Mouse (Mus musculus) CD4-positive, CD25-positive, alpha-beta regulatory T cell, adult 4 months (primary cell): ENCODE measurements around the gene Aktip. TPM values are rescaled to one million over a fixed set of nuclear protein-coding genes. Genes with fewer than 3 reads are reported as not detected.

ENCODE experiments used
- ATAC-seq: one replicate; pipeline ENCODE4 v1.8.0; 2017
- polyA plus RNA-seq, 2 experiments: library from polyadenylated mRNA; unstranded; fragments of 100-300 nt; shearing (Covaris generic); gene quantifications; one replicate each; pipeline ENCODE4 v1.2.1; 2017

Aktip gene
- polyA plus RNA-seq = 10 to 100 TPM; 31.2 to 37.6 TPM

DNA sequence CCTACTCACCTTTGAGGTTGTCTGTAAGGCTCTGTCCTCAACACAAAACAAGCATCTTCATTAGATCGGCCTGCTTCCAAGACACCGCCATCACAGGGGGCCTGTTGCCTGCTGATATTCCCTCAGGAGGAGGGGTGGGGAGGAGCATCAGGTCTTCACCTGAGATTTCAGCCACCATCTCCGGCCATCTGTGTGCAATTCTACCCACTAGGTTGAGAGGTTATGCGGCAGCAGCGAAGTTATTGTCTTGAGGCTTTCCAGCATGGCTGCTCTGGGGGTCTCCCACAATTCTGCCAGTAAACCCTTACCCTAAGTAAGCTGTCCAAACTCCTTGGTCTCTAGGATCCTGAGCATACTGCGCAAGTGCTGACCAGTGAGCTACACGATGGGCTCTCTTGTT, at the start of gene Aktip:
Aktip (minus strand) TSS at position 101 of the 400 bp plus-strand sequence.
- ATAC-seq = no peak

DNA sequence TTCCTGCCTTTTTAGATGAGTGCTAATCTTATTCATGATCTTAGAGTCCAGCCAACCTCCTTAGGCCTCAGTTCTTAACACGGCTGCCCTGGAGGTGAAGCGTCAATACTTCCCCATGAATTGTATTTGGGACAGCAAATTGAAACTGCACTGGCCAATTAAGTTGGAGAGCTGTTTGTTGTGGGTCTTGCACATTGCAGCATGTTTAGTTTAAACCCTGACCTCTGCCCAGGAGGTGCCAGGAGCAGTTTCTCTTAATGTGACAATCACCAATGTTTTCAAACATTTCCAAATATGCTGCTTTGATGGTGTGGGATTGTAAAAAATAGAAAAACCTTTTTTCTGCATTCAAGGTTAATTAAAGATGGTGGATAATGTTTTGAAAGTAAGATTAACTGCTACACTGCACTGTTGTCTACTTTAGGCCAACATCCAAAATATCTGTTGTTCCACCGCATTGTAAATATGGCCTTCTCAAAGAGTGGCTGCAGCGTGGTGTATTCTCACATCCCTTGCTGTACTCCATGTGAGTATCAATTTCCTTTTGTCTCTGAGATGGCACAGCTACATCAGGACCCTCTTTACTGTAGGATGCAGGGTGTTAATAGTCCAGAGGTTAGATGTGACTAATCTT, 46.2 kb upstream of the Aktip start:
- no peak for ATAC-seq

DNA sequence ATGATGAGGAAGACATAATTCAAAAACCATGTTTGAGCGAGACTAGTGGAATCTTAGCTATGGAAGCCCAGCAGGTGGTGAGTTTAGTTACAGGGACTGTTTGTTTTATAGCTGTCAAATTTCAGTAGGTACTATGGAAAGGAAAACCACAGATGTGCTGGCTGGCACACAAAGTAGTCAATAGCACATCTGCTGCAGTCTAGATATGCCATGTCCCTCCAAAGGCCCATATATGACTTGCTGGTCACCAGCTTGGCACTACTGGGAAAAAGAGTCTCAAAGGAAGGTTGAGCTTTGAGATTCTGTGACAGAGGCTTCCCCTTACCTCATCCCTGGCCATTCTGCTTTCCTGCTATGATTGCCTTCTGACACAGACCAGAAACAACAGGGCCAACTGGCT, 42.9 kb upstream of the Aktip start:
- ATAC-seq = no peak

DNA sequence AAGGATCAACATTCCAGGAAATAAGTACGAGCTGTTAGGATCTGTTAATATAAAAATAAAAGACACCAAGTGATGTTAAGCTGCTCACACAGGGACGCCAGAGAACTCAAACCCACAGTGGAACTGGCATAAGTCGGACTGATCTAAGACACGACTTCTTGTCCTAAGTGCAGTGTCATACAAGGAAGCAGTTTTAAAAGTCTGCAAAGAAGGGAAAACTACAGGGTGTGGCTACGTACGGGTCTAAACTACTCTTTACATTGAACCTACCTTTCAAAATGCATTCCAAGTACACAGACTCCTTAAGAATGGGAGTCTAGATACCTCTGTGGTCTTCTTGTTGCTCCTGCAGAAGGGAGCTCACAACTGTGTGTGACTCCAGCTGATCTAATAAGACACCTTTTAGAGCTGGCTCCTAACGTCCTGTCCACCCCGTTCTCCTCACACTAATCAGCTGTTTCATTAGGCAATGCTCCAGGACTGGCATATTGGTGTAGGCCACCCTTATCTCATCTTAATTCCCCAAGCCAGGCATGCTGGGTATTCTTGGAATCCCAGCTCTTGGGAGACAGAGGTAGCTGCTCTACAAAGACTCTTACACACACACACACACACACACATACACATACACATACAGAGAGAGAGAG, 42.2 kb upstream of the Aktip start:
- ATAC-seq = no peak

DNA sequence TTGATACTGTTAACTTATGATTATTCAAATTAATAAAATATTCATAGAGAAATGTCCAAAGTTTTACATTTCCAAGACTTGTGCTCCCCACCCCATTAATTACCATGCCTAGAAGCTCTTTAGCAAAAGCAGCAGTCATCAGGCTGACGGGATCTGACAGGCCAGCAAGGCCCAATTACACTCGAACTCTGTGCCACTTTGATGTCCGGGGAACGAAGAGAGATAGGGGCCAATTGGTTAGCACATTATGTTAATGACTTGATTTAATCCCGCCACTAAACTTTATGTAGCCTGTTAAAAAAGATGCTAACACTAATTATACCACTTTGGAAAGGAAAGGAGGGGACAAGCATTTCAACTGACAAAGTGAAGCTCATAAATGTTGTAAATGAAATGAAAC, 41.6 kb upstream of the Aktip start:
- ATAC-seq = no peak

DNA sequence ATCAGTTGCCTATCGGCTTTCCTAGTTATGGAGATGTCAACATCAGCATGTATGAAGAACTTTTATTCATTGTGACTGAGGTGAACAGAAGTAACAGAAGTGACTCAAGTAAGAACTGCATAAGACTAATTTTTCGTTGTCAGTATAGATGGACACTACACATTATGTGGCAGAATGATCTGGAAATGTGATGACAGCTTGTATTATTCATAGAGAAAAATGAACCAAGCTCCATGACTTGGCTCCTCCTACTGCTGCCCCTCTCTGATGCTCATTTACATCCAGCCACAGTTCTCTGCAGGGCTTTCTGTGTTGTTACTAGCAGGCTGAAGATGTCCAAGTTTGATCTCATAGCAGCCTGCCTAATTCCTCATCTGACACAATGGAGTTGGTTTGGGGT, 37.4 kb upstream of the Aktip start:
- ATAC-seq = no peak

DNA sequence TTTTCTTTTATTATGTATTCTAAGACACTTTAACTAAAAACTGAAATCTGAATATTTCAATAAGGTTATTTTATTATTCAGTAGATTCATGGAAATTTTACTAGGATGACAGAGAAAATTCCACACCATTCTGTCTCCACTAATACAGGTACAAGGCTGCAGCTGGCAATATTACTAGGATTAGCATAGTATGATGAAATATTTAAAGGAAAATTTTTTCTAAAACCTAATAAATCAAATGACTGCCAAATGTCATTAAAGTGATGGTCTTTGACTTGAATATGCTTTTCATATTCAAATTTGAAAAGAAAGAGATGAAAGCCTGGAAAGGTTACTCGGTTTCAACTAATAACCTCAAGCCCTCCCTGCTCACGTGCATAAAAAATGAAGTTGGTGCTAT, 34.3 kb upstream of the Aktip start:
- no peak for ATAC-seq

DNA sequence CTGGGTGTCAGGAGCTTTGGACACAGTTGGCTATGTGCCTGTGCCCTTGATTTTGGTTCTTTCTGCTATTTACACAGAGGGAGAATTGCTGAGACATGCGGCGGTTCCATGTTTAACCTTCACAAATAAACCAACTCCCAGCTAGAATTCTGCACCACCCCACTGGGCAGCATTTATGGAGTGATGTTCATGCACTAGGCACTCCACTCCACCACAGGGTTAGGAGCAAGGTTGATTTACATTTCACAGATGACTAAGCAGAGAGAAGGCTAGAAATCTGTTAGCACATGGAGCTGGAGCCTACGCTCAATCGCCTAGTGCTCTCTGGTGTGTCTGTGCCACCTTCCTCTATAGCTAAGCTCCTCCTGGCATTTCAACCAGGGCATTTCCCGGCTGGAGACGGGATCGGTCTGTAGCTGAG, 27.7 kb upstream of the Aktip start:
- ATAC-seq = no peak

DNA sequence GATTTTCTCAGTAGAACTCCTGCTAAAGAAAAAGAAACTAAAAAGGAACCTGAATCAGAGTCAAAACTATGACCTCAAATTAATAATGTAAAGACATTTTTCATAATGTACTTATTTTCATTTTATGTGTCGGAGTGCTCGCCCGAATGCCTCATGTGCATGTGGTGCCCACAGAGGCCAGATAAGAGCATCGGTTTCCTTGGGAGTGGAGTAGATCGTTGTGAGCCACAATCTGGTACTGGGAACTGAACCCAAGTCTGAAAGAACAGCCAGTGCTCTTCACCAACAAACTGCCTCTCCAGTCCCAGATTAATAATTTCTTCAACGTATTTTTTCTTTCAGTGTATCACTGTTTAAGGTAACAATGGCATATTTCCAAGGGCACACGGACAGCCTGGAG, 24.5 kb upstream of the Aktip start:
- no peak for ATAC-seq

DNA sequence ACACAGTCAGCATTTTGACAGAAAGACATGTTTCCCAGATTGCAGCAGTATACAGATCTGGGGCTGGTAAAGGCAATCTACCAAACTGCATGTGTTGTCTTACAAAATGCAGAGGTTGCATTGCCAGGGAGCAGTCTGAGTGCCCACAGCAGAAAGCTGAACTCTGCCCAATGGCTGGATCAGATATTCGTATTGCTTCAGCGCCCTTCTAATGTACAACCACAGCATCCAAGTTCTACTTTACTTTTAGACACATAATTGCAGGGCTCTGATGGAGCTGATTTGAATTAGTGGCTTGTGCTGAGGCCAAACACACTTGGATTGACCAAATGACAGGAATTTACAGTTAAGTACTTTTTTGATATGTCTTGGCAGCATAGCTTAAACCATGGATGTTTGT, 22.1 kb upstream of the Aktip start:
- no peak for ATAC-seq

DNA sequence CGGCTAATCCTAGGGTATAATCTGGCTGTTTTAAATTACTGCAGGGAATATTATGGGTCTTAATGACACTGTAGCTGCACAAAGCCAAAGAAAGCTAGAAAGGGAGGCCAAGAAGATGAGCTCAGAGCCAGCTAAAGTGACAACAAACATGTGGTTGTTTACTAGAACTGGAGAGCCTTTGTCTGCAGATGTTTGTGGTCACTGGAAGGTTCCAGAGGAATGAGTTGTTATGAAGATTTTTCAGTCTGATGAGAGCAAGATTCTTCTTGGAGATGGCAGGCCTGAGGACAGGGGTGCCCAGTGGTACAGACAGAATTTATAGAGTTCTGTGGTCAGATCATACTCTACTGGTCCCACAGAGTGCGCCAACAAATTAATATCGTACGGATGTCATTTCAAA, 18.5 kb upstream of the Aktip start:
- no peak for ATAC-seq

DNA sequence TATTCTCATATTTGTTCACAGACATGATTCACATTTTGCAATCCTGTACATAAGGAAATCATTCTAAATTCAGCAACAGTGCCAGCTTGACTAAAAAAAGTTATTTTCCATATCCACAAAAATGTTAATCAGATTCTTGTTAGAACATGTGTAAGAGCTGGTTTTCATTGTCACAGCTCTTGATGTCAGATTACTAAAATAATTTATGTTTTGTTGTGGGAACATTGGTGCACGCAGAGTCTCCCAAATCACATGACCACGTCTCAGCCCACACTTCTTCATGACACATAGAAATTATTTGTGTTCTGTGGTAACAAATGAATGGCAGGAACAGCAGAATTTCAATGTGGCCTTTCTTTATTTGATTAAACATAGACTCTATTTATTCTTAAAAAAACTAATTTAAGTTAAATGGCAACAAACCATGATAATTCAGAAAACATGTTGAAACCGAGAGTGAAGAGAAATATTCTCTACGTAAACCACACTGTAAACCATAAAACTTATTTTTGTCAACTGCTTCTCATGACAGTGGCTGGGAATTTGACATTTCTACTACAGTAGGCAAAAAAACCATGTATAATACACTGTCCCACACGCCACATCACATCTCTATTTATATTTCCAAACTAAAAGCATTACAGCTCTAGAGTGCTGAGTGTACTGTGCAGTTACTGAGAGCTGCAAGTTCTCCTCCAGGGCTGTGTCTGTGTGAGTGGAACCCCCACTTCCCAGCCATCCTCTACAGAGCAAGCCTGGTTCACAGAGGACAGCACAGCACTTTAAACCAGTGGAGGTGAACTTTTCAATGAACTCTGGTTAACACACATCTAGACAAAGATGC, 17.5 kb upstream of the Aktip start:
- ATAC-seq = no peak

DNA sequence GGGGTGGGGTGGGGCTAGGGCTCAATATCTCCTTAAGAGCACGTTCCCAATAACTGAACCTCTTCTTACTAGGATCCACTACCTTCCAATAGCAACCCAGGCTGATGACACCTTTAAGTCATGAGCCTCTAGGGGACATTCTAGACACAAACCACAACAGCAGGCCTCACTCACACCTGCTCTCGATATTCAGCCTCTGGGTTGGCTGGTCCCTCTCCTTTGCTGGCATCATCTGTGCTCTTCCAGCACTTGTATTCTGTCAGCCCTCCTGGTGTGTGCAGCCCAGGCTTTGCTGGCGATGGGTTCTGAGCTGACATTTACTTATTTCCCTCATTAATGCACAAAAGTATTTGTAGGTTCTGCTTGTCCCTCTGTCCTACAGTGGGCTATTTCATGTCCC, 14.5 kb upstream of the Aktip start:
- ATAC-seq = no peak

DNA sequence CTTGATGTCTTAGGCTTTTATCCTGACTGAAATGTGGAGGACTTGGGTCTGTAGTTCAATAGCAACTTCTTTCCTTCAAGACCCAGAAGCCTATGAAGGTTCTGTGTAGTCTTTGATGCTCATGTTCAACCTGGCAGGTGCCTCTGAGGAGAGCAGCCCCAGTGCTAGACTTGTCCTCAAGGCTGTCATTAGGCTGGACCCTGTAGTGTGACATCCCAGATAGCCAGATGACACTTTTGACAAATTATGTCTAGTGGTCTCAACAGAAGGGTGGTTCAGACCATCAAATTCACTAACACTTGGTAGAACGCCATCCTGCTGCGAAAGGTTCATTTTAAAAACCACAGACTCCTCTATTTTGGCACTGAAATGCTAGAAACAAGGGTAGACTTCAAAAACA, 13.2 kb upstream of the Aktip start:
- no peak for ATAC-seq

DNA sequence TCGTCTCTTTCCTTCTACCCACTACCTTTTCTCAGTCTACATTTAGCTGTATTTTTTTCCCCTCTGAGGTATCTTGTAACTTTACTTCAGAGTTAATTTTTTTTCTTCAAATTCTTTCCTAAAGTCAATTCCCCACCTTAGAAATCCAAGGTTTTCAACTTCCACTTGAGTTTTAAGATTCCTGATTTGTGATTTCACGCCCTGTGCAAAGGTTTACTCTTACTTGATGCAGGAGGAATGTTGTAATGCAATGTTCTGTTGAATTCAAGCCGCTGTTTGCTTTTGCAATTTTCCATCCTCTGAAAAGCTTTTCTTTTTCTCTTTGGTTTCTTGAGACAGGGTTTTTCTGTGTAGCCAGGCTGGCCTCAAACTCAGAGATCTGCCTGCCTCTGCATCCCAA, 9.9 kb upstream of the Aktip start:
- ATAC-seq = no peak

DNA sequence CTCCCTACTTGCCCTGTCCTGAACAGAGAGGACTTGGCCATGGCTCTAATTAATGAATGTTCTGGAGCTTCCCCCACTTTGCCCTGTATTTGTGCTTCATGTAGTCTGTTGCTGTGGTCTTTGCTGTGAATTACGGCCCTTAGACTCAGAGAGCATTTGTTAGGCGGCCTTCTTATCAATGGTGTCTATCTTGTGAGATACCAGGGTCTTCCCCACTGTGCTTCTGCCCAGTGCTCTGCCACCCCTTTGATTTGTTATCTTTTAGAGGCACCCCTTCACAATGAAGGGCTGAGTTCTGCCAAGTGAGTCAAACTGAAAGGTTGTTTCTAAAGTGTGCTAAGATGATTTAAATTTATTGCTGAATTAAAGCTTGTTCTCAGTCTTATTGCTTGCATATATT, 7.9 kb upstream of the Aktip start:
- no peak for ATAC-seq

DNA sequence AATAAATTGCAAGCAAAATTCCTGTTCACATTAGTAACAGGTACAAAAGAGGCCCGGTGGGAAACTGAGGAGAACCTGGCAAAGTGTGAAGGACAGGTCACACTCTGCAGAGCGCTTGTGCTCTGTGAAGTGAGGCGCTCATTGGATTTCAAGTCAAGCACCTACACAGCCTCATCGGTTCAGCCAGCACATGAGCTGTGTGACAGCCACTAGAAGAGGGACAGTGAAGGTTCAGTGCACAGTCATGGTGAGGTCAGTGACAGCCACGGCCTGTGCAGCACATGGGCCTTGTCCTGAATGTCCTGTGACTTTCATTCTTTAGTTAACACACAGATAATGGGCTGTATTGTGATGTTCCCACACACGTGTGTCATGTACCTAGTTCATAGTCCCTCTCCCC, 6.1 kb upstream of the Aktip start:
- no peak for ATAC-seq

DNA sequence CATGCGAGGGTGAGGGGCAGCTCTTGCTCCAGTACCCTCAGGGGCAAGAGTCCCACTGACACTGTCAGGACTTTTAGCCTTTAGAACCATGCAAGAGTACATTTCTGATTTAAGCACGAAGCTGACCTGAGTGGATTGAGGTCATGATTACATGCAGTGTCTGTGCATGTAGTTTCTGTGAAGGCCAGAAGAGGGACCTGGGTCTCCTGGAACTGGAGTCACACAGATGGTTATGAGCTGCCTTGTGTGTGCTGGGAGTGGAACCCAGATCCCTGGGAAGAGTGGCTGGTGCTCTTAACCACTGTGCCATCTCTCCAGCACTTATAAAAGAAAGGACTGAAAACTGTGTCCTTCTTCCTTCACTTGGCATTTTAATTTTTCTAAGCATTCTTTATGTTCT, 1.4 kb upstream of the Aktip start:
- no peak for ATAC-seq

DNA sequence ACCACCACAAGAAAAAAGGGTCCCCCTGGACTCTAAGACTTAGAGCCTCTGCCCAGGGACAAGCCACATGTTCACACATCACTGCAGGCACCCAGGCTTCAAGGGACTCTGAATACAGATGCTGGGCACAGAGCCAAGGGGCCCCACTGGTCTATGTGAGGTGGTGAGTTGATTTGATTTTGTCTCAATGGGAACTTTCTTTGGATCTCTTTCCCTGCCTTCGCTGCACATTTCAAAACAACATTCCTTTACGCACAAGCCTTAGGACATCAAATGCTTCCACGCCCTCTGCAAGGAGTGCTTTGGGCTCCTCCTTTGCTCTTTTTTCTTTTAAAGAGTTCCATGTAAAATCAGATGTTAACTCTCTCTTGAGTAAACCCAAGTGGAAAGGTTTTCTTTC, 1.7 kb downstream of the Aktip start:
- no peak for ATAC-seq

DNA sequence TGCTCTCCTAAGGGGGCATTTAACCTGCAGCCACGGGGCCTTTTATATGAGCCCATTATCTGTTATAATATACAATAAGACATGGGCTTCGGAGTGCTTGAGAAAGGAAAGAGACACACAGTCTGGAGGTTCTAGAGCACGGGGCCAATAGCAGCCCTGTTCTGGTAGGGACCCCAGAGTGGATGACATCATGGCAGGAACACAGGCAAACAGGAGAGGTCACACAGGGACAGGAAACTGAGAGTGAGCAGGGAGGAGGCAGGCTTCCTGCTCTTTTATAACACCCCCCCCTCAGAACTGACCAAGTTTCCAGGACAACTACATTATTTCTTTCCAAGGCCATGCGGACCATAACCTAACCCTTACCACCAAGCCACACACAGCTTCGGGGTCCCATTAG, 2.5 kb downstream of the Aktip start:
- ATAC-seq = peak; percentile 49

DNA sequence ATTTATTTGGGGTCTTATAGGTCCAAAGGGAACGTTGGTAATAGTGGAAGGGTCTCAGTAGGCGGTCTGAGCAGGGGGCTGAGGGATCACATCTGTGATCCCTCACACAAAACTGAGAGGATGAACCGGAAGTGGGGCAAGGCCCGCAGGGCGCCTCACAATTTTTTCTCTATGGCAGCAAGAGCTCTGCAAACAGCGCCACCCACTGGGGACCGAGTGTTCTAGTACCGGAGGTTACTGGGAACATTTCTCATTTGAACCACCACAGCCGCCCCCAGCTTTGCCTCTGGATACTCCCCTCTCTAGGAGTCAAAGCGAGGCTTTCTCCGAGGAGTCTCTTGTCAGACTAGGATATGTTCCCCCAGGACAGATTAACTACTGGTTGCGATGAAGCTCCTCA, 3.1 kb downstream of the Aktip start:
- no peak for ATAC-seq

DNA sequence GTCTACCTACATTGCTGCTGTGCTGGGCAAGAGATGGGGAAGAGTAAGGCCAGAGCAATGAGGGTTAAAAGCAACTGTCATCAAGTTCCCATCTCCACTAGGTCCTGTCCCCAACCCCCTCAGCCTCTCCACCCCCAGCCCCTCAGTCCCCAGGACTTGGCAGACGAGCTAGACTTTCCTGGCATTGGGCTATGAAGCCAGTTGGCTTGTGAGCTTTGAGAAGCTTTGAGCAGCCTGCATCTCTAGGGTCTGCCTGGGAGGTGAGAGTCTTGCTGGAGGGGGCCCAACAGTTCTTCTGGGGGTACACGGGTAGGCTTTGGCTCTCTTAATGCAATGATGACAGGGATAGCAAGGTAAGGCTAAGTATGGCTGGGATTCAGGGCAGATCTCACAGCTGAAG, 5.7 kb downstream of the Aktip start:
- no peak for ATAC-seq

DNA sequence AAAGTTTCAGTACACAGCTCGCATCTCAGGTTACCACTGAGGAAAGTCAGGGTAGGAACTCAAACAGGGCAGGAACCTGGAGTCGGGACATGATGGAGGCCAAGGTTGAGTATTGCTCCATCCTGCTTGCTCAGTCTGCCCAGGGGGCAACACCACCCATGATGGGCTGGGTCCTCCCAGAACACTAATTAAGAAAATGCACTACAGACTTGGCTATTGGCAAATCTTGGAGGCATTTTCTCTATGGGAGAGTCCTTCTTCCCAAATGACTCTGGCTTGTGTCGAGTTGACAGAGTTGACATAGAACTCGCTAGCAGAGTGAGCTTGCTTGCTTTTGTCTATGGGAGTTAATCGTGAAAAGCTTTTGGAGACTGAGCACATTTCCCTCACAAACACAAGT, 6.8 kb downstream of the Aktip start:
- ATAC-seq = no peak

DNA sequence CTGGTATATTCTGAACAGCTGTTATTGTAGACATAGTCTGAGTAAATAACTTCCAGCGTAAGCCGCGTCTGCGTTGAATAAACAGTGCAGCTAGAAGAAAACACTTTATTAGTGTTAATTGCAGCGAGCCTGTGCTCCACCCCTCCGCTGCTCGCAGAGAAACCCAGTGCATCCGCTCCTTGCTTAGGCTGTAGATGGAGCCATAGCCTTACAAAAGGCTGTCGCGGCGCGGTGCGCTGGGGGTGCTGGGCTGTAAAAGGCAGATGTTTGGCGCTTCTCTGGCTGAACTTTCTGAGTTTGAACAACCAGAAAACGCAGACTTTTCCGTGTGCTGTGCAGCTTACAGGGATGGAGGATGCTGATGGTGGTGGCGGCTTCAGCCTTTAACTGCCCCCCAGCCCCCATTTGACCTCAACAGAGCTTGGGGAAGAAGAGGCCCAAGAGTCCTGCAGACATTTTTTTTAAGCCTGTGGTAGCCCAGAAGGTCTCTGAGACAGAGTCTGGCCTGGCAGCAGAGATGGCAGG, 8.9 kb downstream of the Aktip start:
- no peak for ATAC-seq
